In genomic region chr3:143713183-143713582, GRCm38 (mm10) we compare ENCODE assay signal across 16 mouse cellular contexts.
DNase-seq lines count a peak whose midpoint lies in the region; ATAC-seq and TF ChIP-seq lines count a peak whose summit lies in the region.
"Had no signal": no experiment of that assay in that cellular context is flagged by ENCODE, and none has a peak within 500 bp of the region (broad histone marks: within the 10 kb centered on the region; RNA-seq: fewer than 3 reads in every experiment).

No protein-coding gene starts in this region.

- H3K4me3 ChIP-seq in heart, postnatal 0 days (ENCODE audit: low read depth, low read length), result no peak overlapping the region
- H3K4me3 ChIP-seq in heart, embryonic 10.5 days, result no peak overlapping the region
- H3K4me3 ChIP-seq in limb, embryonic 14.5 days (replicated peaks; ENCODE audit: low read length), result no peak overlapping the region
- H3K4me3 ChIP-seq in limb, embryonic 10.5 days, result no peak overlapping the region
- H3K4me3 ChIP-seq: gastrocnemius, adult 2 months; limb, embryonic 12.5 days; midbrain, embryonic 13.5 days had no signal

- H3K4me2 ChIP-seq in heart, postnatal 0 days (ENCODE audit: low read depth, low read length), result no peak overlapping the region
- H3K4me2 ChIP-seq in limb, embryonic 14.5 days (replicated peaks; ENCODE audit: low read depth, low read length, severe bottlenecking), result no peak overlapping the region
- H3K4me2 ChIP-seq: limb, embryonic 12.5 days; midbrain, embryonic 13.5 days had no signal

- 0 out of 2 replicates have a peak, but pooled peaks cover 8% of the 10 kb centered on the region for H3K9me3 ChIP-seq in heart, postnatal 0 days (replicated peaks; ENCODE audit: control insufficient read depth, low read length)
- no peaks in the 10 kb centered on the region for H3K9me3 ChIP-seq in heart, embryonic 10.5 days
- H3K9me3 ChIP-seq in limb, embryonic 14.5 days (ENCODE audit: control insufficient read depth, low read length), result no peaks in the 10 kb centered on the region
- no peaks in the 10 kb centered on the region for H3K9me3 ChIP-seq in limb, embryonic 10.5 days (replicated peaks)
- H3K9me3 ChIP-seq: midbrain, embryonic 13.5 days had no signal

- no peak overlapping the region for H3K27ac ChIP-seq in heart, postnatal 0 days (ENCODE audit: low read depth)
- H3K27ac ChIP-seq in heart, embryonic 10.5 days, result no peak overlapping the region
- H3K27ac ChIP-seq in limb, embryonic 14.5 days (replicated peaks; ENCODE audit: low read depth, low read length), result no peak overlapping the region
- H3K27ac ChIP-seq in limb, embryonic 10.5 days, result no peak overlapping the region
- H3K27ac ChIP-seq: kidney, postnatal 0 days; limb, embryonic 12.5 days; liver, embryonic 14.5 days; midbrain, embryonic 13.5 days had no signal

- no peaks in the 10 kb centered on the region for H3K36me3 ChIP-seq in heart, postnatal 0 days (replicated peaks; ENCODE audit: control insufficient read depth, insufficient read depth, low read length)
- H3K36me3 ChIP-seq in heart, embryonic 10.5 days, result no peaks in the 10 kb centered on the region
- no peaks in the 10 kb centered on the region for H3K36me3 ChIP-seq in limb, embryonic 14.5 days (ENCODE audit: control insufficient read depth, insufficient read depth, low read length)
- H3K36me3 ChIP-seq in limb, embryonic 10.5 days, result no peaks in the 10 kb centered on the region
- H3K36me3 ChIP-seq: limb, embryonic 12.5 days; midbrain, embryonic 13.5 days had no signal

- no peak for TF ChIP-seq POLR2A in limb, embryonic 14.5 days (IDR thresholded peaks at IDR 0.05; ENCODE audit: borderline replicate concordance, extremely low read depth, insufficient read depth, insufficient read length)

- H3K27me3 ChIP-seq in heart, postnatal 0 days (ENCODE audit: control insufficient read depth, insufficient read depth, low read length), result no peaks in the 10 kb centered on the region
- no peaks in the 10 kb centered on the region for H3K27me3 ChIP-seq in heart, embryonic 10.5 days (ENCODE audit: insufficient read depth, poor library complexity, severe bottlenecking)
- no peaks in the 10 kb centered on the region for H3K27me3 ChIP-seq in limb, embryonic 14.5 days (ENCODE audit: control insufficient read depth, insufficient read depth, low read length)
- no peaks in the 10 kb centered on the region for H3K27me3 ChIP-seq in limb, embryonic 10.5 days (ENCODE audit: low read depth, poor library complexity, severe bottlenecking)
- H3K27me3 ChIP-seq: limb, embryonic 12.5 days; midbrain, embryonic 13.5 days had no signal

- no peak for DNase-seq in heart, postnatal 0 days (ENCODE audit: low spot score)
- DNase-seq in heart, embryonic 10.5 days (ENCODE audit: low spot score), result no peak
- DNase-seq in limb, embryonic 14.5 days (ENCODE audit: low spot score), result peak; percentile 20
- no peak for DNase-seq in limb, embryonic 10.5 days (ENCODE audit: low spot score)
- DNase-seq in Muller cell, postnatal 12 days (ENCODE audit: inconsistent ontology term), result peak; percentile 67
- peak; percentile 23 to 30 for DNase-seq in layer of hippocampus, adult 8-10 months (ENCODE audit: low spot score in 2 of 2)
- no peak for DNase-seq in ovary, adult 18-20 months (ENCODE audit: low spot score)
- DNase-seq: adrenal gland, postnatal 25 days; cerebellum, adult 2 months; gastrocnemius, adult 2 months; right cerebral cortex, adult 18-20 months had no signal

- H3K4me1 ChIP-seq in heart, postnatal 0 days (ENCODE audit: control insufficient read depth, insufficient read depth), result no peaks in the 10 kb centered on the region
- no peaks in the 10 kb centered on the region for H3K4me1 ChIP-seq in heart, embryonic 10.5 days
- no peaks in the 10 kb centered on the region for H3K4me1 ChIP-seq in limb, embryonic 14.5 days (ENCODE audit: control insufficient read depth, insufficient read depth, low read length)
- no peaks in the 10 kb centered on the region for H3K4me1 ChIP-seq in limb, embryonic 10.5 days
- H3K4me1 ChIP-seq: limb, embryonic 12.5 days had no signal

- no peak for TF ChIP-seq CTCF in heart, postnatal 0 days (IDR thresholded peaks at IDR 0.05; ENCODE audit: low read depth)

- peak; percentile 39; the same call in 1 of the 2 replicates for ATAC-seq in heart, postnatal 0 days (ENCODE audit: insufficient read depth, low read depth)
- ATAC-seq in limb, embryonic 14.5 days (ENCODE audit: low FRiP score, low read depth), result no peak
- ATAC-seq: forebrain, embryonic 16.5 days; midbrain, embryonic 13.5 days had no signal

- no peak for TF ChIP-seq EP300 in heart, postnatal 0 days (IDR thresholded peaks at IDR 0.05; ENCODE audit: low read depth)

- H3K9ac ChIP-seq in heart, postnatal 0 days (replicated peaks; ENCODE audit: low read depth, low read length), result no peak overlapping the region
- H3K9ac ChIP-seq in limb, embryonic 14.5 days (ENCODE audit: low read depth, low read length, severe bottlenecking), result no peak overlapping the region
- H3K9ac ChIP-seq: limb, embryonic 12.5 days; liver, embryonic 14.5 days; midbrain, embryonic 13.5 days had no signal

- WGBS in heart, postnatal 0 days, result 85% methylated on average over 2 of the region's 2 CpGs
- WGBS in heart, embryonic 10.5 days, result 88% methylated on average over 2 of the region's 2 CpGs
- WGBS in limb, embryonic 14.5 days, result 76% methylated on average over 2 of the region's 2 CpGs
- 100% methylated on average over 2 of the region's 2 CpGs for WGBS in limb, embryonic 10.5 days

Comparison
In these comparisons a context has a peak if more than half of its experiments do, and no peak if none do; other contexts are left out.
1. DNase-seq: peak in limb, embryonic 14.5 days (single experiment), Muller cell, postnatal 12 days (single experiment) and layer of hippocampus, adult 8-10 months (2 of 2); none in heart, postnatal 0 days (single experiment), heart, embryonic 10.5 days (single experiment), limb, embryonic 10.5 days (single experiment) and ovary, adult 18-20 months (single experiment).